Mouse (Mus musculus) heart, adult 2 months (tissue): ENCODE measurements around the gene Mocs3.

Experiments used
- CTCF ChIP-seq: fragments of 200-600 bp; IDR thresholded peaks from 2 replicates; pipeline ENCODE4 v1.8.1; 2022; ENCODE audit warnings: antibody characterized with exemption, mild to moderate bottlenecking, moderate library complexity
- EP300 ChIP-seq: fragments of 200-500 bp; IDR thresholded peaks from 2 replicates; pipeline ENCODE4 v1.6.1; 2011; ENCODE audit warnings: low read depth, low read length, control low read depth; ENCODE audit not compliant: insufficient read depth
- POLR2A ChIP-seq: fragments of 200-500 bp; IDR thresholded peaks from 2 replicates; pipeline ENCODE4 v1.6.1; 2011; ENCODE audit warnings: mild to moderate bottlenecking, low read depth, low read length, control low read depth; ENCODE audit not compliant: insufficient read depth

DNA sequence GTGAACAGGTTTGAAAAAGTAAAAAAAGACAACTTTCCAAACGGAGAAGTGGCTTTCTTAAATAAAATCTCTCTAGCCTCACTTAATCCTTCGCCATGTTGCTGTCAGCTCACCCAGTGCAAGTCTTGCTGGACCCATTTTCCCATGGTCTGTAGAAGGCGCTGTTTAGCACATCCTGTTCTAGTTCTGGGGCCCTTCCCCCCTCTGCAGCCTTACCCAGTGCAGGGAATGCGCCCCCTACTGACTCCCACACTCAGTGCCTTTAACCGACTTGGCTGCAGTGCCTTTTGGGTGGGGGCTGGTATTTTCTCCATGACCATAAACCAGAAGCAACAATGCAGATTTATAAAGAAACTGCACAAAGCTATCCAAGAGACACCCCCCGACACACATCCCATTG, 25.2 kb upstream of the Mocs3 start:
- TF ChIP-seq CTCF: peak; percentile 86
- TF ChIP-seq POLR2A: no peak
- TF ChIP-seq EP300: peak; percentile 79
